Mouse (Mus musculus) CH12.LX (cell line): ENCODE results near the gene Smyd3. TPM values are rescaled to one million over a fixed set of nuclear protein-coding genes. Genes with fewer than 3 reads are reported as not detected.

Experiments
- DNase-seq: peaks from one replicate; pipeline ENCODE4 v3.0.0-alpha.2; 2013; ENCODE audit errors: extremely low read depth
- H3K27ac ChIP-seq: 2 replicates; pipeline ENCODE4 v1.5.1; 2012; ENCODE audit warnings: low read depth, mild to moderate bottlenecking, control low read depth, moderate library complexity; ENCODE audit not compliant: insufficient read depth
- H3K27me3 ChIP-seq: replicated peaks from 2 replicates; pipeline ENCODE3; 2012; ENCODE audit warnings: inconsistent platforms
- H3K36me3 ChIP-seq, 2 experiments: replicated peaks in 1 of 2; 2 replicates each; pipeline versions ENCODE3 to v1.6.1; 2012; ENCODE audit warnings: inconsistent platforms in 1 of 2, low read length in 1 of 2, mild to moderate bottlenecking in 1 of 2, mixed read lengths in 1 of 2, moderate library complexity in 1 of 2; ENCODE audit not compliant: control insufficient read depth in 1 of 2, insufficient read depth in 1 of 2
- H3K4me1 ChIP-seq, 2 experiments: 2 replicates each; pipeline ENCODE4 v1.6.1; 2012; ENCODE audit warnings: inconsistent platforms in 1 of 2, moderate library complexity in 1 of 2; ENCODE audit not compliant: insufficient read depth in 2 of 2, control insufficient read depth in 1 of 2
- H3K4me2 ChIP-seq: 2 replicates; pipeline ENCODE4 v1.6.1; 2012; ENCODE audit warnings: low read depth, mild to moderate bottlenecking, control low read depth; ENCODE audit not compliant: poor library complexity, insufficient read depth, severe bottlenecking
- H3K4me3 ChIP-seq, 3 experiments: fragments of 150-350 bp in 1 of 3; sonication (generic) in 1 of 3; replicated peaks in 1 of 3; 2 replicates each; pipeline versions ENCODE3 to v1.5.1; 2011 to 2012; ENCODE audit warnings: low read depth in 2 of 3, low read length in 2 of 3, mild to moderate bottlenecking in 2 of 3, moderate library complexity in 2 of 3, control low read depth in 1 of 3, improper control_type of control experiment in 1 of 3, inconsistent platforms in 1 of 3, mixed read lengths in 1 of 3; ENCODE audit not compliant: poor library complexity in 1 of 3
- H3K79me2 ChIP-seq: replicated peaks from 2 replicates; pipeline ENCODE4 v1.6.1; 2012; ENCODE audit warnings: mild to moderate bottlenecking, moderate library complexity; ENCODE audit not compliant: control insufficient read depth, poor library complexity, insufficient read depth, severe bottlenecking; ENCODE audit errors: extremely low read depth
- H3K9ac ChIP-seq: 2 replicates; pipeline ENCODE4 v1.6.1; 2012; ENCODE audit warnings: low read depth, mild to moderate bottlenecking, control low read depth, moderate library complexity; ENCODE audit not compliant: insufficient read depth
- H3K9me3 ChIP-seq: replicated peaks from 2 replicates; pipeline ENCODE3; 2012; ENCODE audit warnings: low read length, inconsistent platforms, mixed read lengths
- CHD2 ChIP-seq: IDR thresholded peaks from 2 replicates; pipeline ENCODE4 v1.6.1; 2011; ENCODE audit warnings: low read length, improper control_type of control experiment
- E2F4 ChIP-seq: IDR thresholded peaks from 2 replicates; pipeline ENCODE4 v1.6.1; 2011; ENCODE audit warnings: low read depth, low read length, improper control_type of control experiment; ENCODE audit not compliant: insufficient replicate concordance
- ETS1 ChIP-seq: conservative IDR thresholded peaks from 2 replicates; pipeline ENCODE4 v1.6.1; 2012; ENCODE audit warnings: low read depth, mild to moderate bottlenecking, inconsistent platforms, low read length, improper control_type of control experiment, moderate library complexity
- GABPA ChIP-seq: IDR thresholded peaks from 2 replicates; pipeline ENCODE4 v1.6.1; 2012; ENCODE audit warnings: low read depth, low read length, improper control_type of control experiment, inconsistent platforms; ENCODE audit not compliant: insufficient replicate concordance
- HCFC1 ChIP-seq: IDR thresholded peaks from 2 replicates; pipeline ENCODE4 v1.6.1; 2012; ENCODE audit warnings: low read depth, mild to moderate bottlenecking, inconsistent platforms, low read length, improper control_type of control experiment
- JUN ChIP-seq: IDR thresholded peaks from 2 replicates; pipeline ENCODE4 v1.6.1; 2011; ENCODE audit warnings: low read depth, mild to moderate bottlenecking, low read length, improper control_type of control experiment, moderate library complexity; ENCODE audit not compliant: insufficient read depth
- KAT2A ChIP-seq: IDR thresholded peaks from 2 replicates; pipeline ENCODE4 v1.6.1; 2012; ENCODE audit warnings: low read length, improper control_type of control experiment, inconsistent platforms; ENCODE audit not compliant: insufficient replicate concordance
- MAFK ChIP-seq: IDR thresholded peaks from 2 replicates; pipeline ENCODE4 v1.6.1; 2011; ENCODE audit warnings: low read length, improper control_type of control experiment; ENCODE audit not compliant: insufficient replicate concordance
- MAZ ChIP-seq: IDR thresholded peaks from 2 replicates; pipeline ENCODE4 v1.6.1; 2012; ENCODE audit warnings: low read depth, mild to moderate bottlenecking, inconsistent platforms, low read length, improper control_type of control experiment, moderate library complexity
- MEF2A ChIP-seq: IDR thresholded peaks from 2 replicates; pipeline ENCODE4 v1.6.1; 2014; ENCODE audit warnings: low read depth, mild to moderate bottlenecking, inconsistent platforms, low read length, improper control_type of control experiment, borderline replicate concordance
- MXI1 ChIP-seq: IDR thresholded peaks from 2 replicates; pipeline ENCODE4 v1.6.1; 2011; ENCODE audit warnings: mild to moderate bottlenecking, low read depth, low read length, improper control_type of control experiment
- MYC ChIP-seq: IDR thresholded peaks from 2 replicates; pipeline ENCODE4 v1.6.1; 2011; ENCODE audit warnings: low read depth, mild to moderate bottlenecking, improper control_type of control experiment, low read length
- NRF1 ChIP-seq: IDR thresholded peaks from 2 replicates; pipeline ENCODE4 v1.6.1; 2014; ENCODE audit warnings: low read depth, mild to moderate bottlenecking, inconsistent platforms, low read length, improper control_type of control experiment, moderate library complexity
- POLR2AphosphoS2 ChIP-seq: IDR thresholded peaks from 2 replicates; pipeline ENCODE4 v1.6.1; 2011; ENCODE audit warnings: low read depth, low read length, improper control_type of control experiment
- RCOR1 ChIP-seq: conservative IDR thresholded peaks from 2 replicates; pipeline ENCODE4 v1.6.1; 2012; ENCODE audit warnings: low read depth, mild to moderate bottlenecking, inconsistent platforms, low read length, improper control_type of control experiment
- SIN3A ChIP-seq: IDR thresholded peaks from 2 replicates; pipeline ENCODE4 v1.6.1; 2012; ENCODE audit warnings: low read length, improper control_type of control experiment, inconsistent platforms
- TBP ChIP-seq: conservative IDR thresholded peaks from 2 replicates; pipeline ENCODE4 v1.6.1; 2011; ENCODE audit warnings: low read depth, low read length, improper control_type of control experiment
- USF1 ChIP-seq: IDR thresholded peaks from 2 replicates; pipeline ENCODE4 v1.6.1; 2014; ENCODE audit warnings: low read depth, mild to moderate bottlenecking, inconsistent platforms, low read length, improper control_type of control experiment
- ZKSCAN1 ChIP-seq: IDR thresholded peaks from 2 replicates; pipeline ENCODE4 v1.6.1; 2012; ENCODE audit warnings: low read depth, inconsistent platforms, low read length, improper control_type of control experiment, borderline replicate concordance
- ZNF384 ChIP-seq: IDR thresholded peaks from 2 replicates; pipeline ENCODE4 v1.6.1; 2012; ENCODE audit warnings: low read depth, low read length, improper control_type of control experiment, inconsistent platforms
- dilution Hi-C: fragments of 300-500 bp; cut with MboI; formaldehyde crosslinking; loops from 2 replicates; pipeline ENCODE4 v1.14.3; 2020; ENCODE audit warnings: low sequenced_read_pairs; ENCODE audit not compliant: extremely low pct_unique_long_range_greater_than_20kb, extremely low pct_ligation_motif_present
- in situ Hi-C: fragments of 300-500 bp; cut with MboI; formaldehyde crosslinking; loops from 3 replicates; pipeline ENCODE4 v1.14.3; 2019; ENCODE audit warnings: low sequenced_read_pairs, low pct_ligation_motif_present, low pct_unique_long_range_greater_than_20kb, mixed read lengths
- polyA plus RNA-seq: library from polyadenylated mRNA; unstranded; fragments of >175 nt; gene quantifications from 2 replicates; pipeline ENCODE4 v1.2.1, GENCODE M21; 2012; ENCODE audit warnings: low read depth; ENCODE audit not compliant: insufficient read length
- total RNA-seq, 2 experiments: library from RNA; depleted of rRNA; stranded (reverse); fragments of 300-350 nt in 1 of 2; fragments of >200 nt in 1 of 2; gene quantifications; 2 replicates each; pipeline ENCODE4 v1.2.3; 2012 to 2014

Gene Smyd3
- total and polyA plus RNA-seq, 3 experiments, result 11.4 to 12.5 (median 11.8) TPM

GRCm38 (mm10) chr1:178936976-178937375 is 580.9 kb downstream of the Smyd3 start:
- dilution Hi-C loops (no loop called here), in situ Hi-C loops (no loop called here)
- Histone ChIP-seq H3K27me3 (no peaks in the 10 kb centered on the region), H3K4me2 (no peak overlapping the region), H3K36me3 (no peaks in the 10 kb centered on the region), H3K4me3 (no peak overlapping the region), H3K79me2 (no peaks in the 10 kb centered on the region), H3K27ac (no peak overlapping the region), H3K9me3 (no peaks in the 10 kb centered on the region), H3K4me1 (no peaks in the 10 kb centered on the region), H3K9ac (no peak overlapping the region)
- DNase-seq, result no peak
- TF ChIP-seq HCFC1 (no peak), ETS1 (no peak), CHD2 (no peak)

- Histone ChIP-seq H3K9ac (no peak overlapping the region), H3K36me3 (no peaks in the 10 kb centered on the region), H3K4me1 (no peaks in the 10 kb centered on the region), H3K79me2 (no peaks in the 10 kb centered on the region), H3K27ac (no peak overlapping the region), H3K4me2 (no peak overlapping the region), H3K4me3 (no peak overlapping the region), H3K27me3 (no peaks in the 10 kb centered on the region), H3K9me3 (no peaks in the 10 kb centered on the region)
- TF ChIP-seq KAT2A (no peak), GABPA (no peak), USF1 (no peak), ZKSCAN1 (no peak), MXI1 (no peak), POLR2AphosphoS2 (no peak), RCOR1 (no peak), MEF2A (no peak), MAZ (no peak), MYC (no peak), MAFK (no peak), NRF1 (no peak), HCFC1 (no peak), E2F4 (no peak), SIN3A (no peak), TBP (no peak), JUN (no peak), ZNF384 (no peak)
- dilution Hi-C loops, result no loop called here
- DNase-seq, result no peak
- in situ Hi-C loops, result no loop called here
Measured at GRCm38 (mm10) chr1:178936457-178936856, 581.4 kb downstream of the Smyd3 start.
